24 mouse cellular contexts compared by ENCODE assay signal in the genomic region with DNA sequence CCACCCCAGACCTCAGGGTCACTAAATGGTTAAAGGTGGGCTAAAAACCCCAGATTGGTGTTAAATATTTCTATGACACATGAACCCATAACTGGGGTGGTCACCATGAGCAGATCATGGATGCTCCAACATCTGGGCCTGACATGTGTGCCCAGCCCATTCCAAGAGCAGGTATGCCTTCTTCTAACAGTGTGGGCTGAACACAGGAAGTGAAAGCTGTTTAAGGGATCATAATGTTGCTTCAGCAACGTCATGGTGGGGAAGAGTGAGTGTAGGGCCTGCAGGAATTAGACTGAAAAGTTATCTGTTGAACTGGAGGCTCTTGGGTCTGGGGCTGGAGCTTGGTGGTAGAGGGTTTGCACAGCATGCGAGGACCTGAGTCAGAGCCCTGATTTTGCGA.
"Had no signal": no experiment of that assay in that cellular context is flagged by ENCODE, and none has a peak within 500 bp of the region (broad histone marks: within the 10 kb centered on the region; RNA-seq: fewer than 3 reads in every experiment).

No protein-coding gene starts in this region.

- H3K4me3 ChIP-seq: heart, adult 2 months; hindbrain, embryonic 10.5 days; hindbrain, embryonic 12.5 days; kidney, embryonic 15.5 days; limb, embryonic 13.5 days; limb, embryonic 15.5 days had no signal

- ATAC-seq: forebrain, embryonic 16.5 days; hindbrain, postnatal 0 days; intestine, embryonic 16.5 days had no signal

- H3K9me3 ChIP-seq: hindbrain, embryonic 10.5 days; hindbrain, embryonic 12.5 days; kidney, embryonic 15.5 days; limb, embryonic 13.5 days; limb, embryonic 15.5 days had no signal

- H3K9ac ChIP-seq: hindbrain, embryonic 12.5 days; hindbrain, embryonic 14.5 days; kidney, embryonic 15.5 days; limb, embryonic 13.5 days; limb, embryonic 15.5 days had no signal

- H3K27me3 ChIP-seq: hindbrain, embryonic 12.5 days; kidney, embryonic 15.5 days; limb, embryonic 13.5 days; limb, embryonic 15.5 days had no signal

- H3K4me1 ChIP-seq: hindbrain, embryonic 10.5 days; hindbrain, embryonic 12.5 days; kidney, embryonic 15.5 days; limb, embryonic 15.5 days had no signal

- H3K4me2 ChIP-seq: heart, embryonic 11.5 days; hindbrain, embryonic 12.5 days; hindbrain, embryonic 14.5 days; kidney, embryonic 15.5 days; limb, embryonic 13.5 days; limb, embryonic 15.5 days had no signal

- H3K36me3 ChIP-seq: hindbrain, embryonic 10.5 days; hindbrain, embryonic 12.5 days; kidney, embryonic 15.5 days; limb, embryonic 13.5 days; limb, embryonic 15.5 days had no signal

- DNase-seq: gastrocnemius, postnatal 14 days; gastrocnemius, postnatal 36 days; heart, adult 2 months; heart, postnatal 10 days; heart, postnatal 4 days; kidney, adult 11 months; kidney, adult 2 months; kidney, adult 9 months; kidney, postnatal 14 days; kidney, postnatal 36 days; layer of hippocampus, adult 9-11 months; layer of hippocampus, postnatal 36 days; left cerebral cortex, postnatal 4 days had no signal

- H3K27ac ChIP-seq: heart, adult 2 months; hindbrain, embryonic 10.5 days; hindbrain, embryonic 12.5 days; hindbrain, embryonic 14.5 days; hindbrain, postnatal 0 days; kidney, embryonic 15.5 days; kidney, postnatal 0 days; limb, embryonic 13.5 days; limb, embryonic 15.5 days had no signal
